Mouse (Mus musculus): Measurements from ENCODE around the gene Arhgef15. TPM values are rescaled to one million over a fixed set of nuclear protein-coding genes. Genes with fewer than 3 reads are reported as not detected.

The Arhgef15 gene
- polyA plus RNA-seq, 1 experiment: not detected

DNA sequence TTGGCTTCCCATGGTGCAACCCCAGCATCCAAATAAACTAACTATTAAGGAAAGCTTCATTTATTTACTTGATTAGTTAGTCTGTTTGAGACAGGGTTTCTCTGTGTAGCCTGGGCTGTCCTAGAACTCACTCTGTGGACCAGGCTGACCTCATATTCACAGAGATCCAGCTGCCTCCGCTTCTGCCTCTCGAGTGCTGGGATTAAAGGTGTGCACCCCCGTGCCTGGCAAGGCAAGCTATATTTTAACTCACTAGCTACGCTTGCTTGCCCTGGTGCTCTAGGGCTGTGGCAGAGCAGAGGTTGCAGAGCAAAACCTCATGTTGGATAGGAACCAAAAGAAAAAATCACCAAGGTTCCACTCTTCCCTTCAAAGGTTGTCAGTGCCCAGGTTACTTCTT lies 16.8 kb downstream of the Arhgef15 start:
- no peak for TF ChIP-seq GATA1 (IDR thresholded peaks at IDR 0.05; ENCODE audit: low read length)

DNA sequence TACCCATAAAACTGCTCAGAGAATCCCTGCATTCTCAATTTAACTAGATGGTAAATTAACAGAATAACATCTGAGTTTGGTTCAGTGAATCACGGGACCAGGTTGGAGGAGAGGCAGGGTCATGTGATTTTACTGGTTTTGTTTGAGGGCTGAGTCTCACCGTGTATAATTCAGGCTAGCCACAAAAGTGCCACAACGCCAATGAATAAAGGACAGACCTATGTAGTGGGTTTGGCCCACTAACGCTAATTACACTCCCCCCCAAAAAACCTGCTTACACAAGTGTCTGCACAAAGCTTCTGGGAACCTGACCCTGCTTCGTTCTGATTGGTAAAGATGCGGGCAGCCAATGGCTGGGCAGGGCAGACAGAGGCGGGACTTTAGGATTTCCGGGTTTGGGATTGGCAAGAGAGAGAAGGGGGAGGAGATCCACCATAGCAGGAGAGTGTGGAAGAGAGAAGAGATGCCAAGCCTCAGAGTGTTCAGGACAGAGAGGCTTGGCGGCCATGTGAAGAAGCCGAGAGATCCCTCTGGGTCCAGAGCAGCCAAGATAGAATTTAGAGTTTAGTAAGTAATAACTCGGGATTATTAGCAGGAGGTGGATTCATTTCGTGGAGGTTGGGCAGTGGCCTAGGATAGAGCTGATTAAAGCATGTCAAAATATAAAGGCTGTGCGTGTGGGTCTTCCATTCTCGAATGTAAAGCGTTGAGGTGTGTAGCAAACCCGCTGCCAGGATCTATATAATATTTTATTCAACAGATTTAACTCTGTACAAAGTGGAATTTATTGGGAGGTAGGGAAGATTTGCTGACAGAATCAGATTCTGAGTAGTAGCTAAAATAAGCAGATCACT lies 17.6 kb downstream of the Arhgef15 start:
- no peak for TF ChIP-seq GATA1 (IDR thresholded peaks at IDR 0.05; ENCODE audit: low read length)

DNA sequence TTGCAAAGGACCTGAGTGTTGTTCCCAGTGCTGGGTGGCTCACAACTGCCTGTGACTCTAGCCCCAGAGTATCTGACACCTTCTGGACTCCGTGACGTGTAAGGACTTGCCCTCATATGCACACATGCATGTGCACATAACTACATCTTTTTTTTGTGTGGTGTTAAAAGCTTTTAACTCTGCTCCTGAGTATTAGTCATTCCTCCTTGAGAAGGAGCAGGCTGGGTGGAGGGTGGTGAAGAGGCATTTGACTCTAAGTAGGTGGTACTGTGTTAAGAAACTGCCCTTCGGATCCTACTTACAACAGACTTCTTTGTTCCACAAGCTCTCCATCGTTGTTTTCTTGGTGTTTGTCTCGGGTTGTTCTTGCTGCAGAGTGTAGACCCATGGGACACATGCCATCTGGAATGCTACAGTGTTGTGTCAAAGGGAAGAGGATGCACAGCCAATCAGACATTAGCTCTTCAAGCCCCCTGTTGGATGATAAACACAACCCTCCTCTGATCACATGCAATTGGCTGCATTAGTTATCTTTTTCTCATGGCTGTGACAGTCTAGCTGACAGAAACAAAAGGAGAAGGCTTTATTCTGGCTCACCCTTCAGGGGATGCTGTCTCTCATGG lies 23.3 kb downstream of the Arhgef15 start:
- TF ChIP-seq GATA1 (IDR thresholded peaks at IDR 0.05; ENCODE audit: low read length): no peak

DNA sequence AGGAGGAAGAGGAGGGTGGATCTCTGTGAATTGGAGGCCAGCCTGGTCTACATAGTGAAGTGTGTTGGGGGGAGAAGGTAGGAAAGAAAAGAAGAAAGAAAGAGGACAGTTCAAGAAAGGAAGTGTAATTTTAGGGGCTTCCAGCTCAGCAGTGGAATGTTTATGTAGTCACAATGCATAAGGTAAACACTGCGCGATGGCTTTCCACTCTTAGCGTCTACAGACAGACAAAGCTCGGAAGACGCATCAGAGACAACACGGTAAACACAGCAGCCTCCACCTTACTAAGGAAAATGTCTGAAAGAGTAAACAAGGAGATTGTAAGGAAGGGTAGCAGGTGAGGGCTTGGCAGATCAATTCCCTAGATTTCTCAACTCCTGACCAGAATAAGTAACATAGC lies 27.3 kb downstream of the Arhgef15 start:
- TF ChIP-seq GATA1 (IDR thresholded peaks at IDR 0.05; ENCODE audit: low read length): no peak

DNA sequence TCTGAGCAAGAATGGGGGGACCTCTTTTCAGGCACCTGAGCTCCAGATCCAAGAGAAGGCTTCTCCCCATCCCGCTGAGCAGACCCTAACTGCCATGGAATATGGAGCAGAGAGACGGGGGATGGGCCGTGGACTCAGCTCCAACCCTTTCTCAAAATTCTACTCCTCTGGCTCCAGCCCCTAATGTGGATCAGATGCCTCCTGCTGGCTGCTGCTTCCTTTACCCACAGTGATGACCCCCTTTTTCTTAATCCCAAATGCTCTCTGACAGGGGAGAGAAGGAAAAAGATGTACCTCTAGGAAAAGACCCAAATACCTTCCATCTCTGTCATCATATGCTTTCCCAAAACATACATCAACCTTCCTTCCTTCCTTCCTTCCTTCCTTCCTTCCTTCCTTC lies 30.3 kb downstream of the Arhgef15 start, which contains the start of gene Odf4:
Gene Odf4, minus strand, starts transcription at position 101 of the 400 bp plus-strand sequence.
- TF ChIP-seq GATA1 (IDR thresholded peaks at IDR 0.05; ENCODE audit: low read length): no peak

DNA sequence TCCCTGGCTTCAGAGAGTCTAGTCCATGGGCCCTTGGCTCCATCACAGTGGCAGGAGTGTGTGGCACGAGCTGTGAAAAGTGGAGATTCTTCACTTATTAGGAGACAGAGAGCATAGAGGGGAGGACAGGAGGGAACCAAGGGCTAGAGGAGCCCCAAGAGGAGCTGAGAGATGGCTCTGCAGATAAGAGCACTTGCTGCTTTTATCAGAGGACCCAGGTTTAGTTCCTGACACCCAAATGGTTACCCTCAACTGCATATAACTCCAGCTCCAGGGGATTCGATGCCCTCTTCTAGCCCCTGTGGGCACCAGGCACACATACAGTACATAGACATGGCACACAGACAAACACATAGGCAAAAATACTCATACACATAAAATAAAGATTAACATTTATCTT lies 32.5 kb downstream of the Arhgef15 start:
- no peak for TF ChIP-seq GATA1 (IDR thresholded peaks at IDR 0.05; ENCODE audit: low read length)

DNA sequence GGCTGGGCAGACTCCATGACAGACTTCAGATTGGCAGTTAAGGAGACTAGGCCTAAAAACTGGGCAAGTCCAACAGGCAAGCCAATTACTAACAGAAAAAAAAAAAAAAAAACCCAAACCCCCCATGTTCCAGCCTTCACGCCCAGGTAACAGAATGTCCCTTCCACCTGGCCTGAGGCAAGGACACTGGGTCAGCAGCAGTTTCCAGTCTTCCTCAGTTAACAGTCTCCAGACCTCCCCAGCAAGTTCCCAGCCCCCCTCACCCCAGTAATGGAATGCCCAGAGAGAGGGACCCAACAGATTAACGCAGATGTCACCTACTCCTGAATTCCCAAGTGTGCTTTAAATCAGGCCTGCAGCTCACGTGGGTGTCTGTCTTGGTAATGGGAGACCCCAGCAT lies 34.1 kb downstream of the Arhgef15 start:
- no peak for TF ChIP-seq GATA1 (IDR thresholded peaks at IDR 0.05; ENCODE audit: low read length)

DNA sequence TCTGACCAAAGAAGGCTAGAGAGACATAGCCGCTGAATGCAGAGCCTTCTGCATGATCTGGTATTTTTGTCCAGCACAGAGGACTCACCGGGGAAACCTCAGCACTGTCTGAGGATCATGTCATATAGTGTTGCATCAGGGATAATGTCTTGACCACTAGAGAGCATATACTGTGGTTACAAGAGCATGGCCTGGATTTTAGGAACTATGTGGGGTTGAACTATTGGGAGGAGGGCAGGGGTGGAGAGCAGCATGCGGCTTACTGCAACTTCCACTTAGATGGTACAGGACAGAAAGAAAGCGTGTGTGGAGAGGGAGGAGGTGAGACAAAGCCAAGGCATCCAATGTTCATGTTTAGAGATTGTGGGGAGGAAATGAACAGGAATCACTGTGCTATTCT lies 42.7 kb downstream of the Arhgef15 start:
- TF ChIP-seq GATA1 (IDR thresholded peaks at IDR 0.05; ENCODE audit: low read length): no peak

DNA sequence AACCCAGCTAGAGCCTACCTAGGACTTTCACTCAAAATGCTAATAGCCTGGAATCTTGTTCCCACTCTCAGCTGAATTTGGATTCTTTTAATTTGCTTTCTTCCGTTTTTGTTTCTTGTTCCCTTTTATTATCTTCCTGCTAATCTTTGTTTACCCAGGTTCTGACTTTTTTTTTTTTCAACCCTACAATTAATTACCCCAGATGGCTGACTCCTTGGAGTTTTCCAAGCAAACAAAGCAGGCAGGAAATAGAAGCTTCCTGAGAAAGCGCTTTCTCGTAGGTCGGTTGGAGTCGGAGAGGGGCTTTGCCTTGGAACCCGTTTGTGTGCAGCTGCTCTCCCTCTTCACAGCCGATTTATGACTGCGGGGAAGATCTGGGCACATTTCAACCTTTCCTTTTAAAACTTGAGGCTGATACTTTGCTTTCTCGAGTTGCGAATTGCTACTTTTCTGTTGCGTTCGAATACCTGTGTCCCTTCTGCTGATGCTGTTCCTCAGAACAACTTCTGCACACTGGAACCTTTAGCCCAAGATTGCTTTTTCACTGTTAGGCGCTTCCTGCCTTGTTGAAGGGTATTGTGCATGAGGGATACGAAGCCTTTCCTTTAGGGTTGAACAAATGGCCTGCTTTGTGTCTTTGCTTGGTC lies 45.6 kb downstream of the Arhgef15 start:
- no peak for TF ChIP-seq GATA1 (IDR thresholded peaks at IDR 0.05; ENCODE audit: low read length)

DNA sequence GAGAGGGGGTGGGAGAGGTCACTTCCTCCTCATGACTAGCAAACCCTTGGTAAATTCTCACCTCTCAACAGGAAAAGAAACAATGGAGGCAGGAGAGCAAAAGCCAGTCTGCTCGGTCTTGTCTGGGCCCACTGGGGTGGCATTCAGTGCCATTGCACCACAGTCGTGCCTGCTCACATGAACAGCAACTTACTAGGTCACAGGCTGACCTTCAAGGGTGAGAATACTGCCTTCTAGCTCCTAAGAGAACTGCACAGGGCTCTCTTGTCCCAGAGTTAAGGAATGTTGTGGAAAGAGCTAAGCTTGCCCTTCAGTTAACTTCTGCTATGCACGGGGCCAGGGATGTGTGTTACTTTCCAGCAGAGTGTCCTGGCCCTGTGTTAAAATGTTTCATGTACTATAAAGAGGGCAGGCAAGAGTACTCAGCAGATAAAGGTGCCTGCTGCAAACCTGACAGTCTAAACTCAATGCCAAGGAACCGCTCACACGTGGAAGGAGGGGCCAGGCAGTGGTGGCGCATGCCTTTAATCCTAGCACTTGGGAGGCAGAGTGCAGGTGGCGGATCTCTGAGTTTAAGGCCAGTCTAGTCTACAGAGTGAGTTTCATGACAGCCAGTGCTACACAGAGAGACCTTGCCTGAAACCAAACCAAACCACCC lies 48.3 kb downstream of the Arhgef15 start:
- TF ChIP-seq GATA1 (IDR thresholded peaks at IDR 0.05; ENCODE audit: low read length): no peak

DNA sequence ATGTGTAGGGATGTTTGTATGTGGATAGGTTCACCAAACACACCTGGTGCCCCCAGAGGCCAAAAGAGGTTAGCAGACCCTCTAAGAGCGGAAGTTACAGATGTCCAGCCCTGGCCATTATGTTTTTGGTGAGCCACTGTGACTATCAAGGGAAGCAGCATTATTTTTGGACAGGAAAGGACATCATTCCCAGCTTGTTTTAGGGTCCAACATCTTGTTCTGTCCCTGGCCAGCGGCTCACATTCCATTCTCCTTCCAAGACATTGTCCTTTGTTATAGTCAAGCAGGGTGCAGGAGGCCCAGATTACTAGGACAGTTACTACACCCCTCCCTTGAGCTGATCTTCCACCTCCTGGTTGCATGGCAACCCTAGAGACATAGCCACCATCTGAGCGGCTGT lies 50.0 kb downstream of the Arhgef15 start:
- no peak for TF ChIP-seq GATA1 (IDR thresholded peaks at IDR 0.05; ENCODE audit: low read length)

DNA sequence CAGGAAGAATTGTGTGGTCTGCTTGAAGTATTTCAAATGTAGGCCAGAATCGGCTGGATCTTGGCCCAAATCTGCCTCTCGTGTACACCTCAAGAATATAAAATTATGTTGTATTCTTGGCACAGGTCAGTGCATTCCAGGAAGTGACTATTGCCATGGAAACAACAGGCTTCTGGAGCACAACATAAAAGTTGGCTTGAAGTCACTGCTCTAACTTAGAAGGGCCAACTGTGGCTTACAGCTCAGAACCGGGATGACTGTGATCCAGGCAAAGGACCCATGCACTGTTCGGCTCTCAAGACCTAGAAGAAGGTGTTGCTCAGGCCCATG lies 50.9 kb downstream of the Arhgef15 start:
- no peak for TF ChIP-seq GATA1 (IDR thresholded peaks at IDR 0.05; ENCODE audit: low read length)

DNA sequence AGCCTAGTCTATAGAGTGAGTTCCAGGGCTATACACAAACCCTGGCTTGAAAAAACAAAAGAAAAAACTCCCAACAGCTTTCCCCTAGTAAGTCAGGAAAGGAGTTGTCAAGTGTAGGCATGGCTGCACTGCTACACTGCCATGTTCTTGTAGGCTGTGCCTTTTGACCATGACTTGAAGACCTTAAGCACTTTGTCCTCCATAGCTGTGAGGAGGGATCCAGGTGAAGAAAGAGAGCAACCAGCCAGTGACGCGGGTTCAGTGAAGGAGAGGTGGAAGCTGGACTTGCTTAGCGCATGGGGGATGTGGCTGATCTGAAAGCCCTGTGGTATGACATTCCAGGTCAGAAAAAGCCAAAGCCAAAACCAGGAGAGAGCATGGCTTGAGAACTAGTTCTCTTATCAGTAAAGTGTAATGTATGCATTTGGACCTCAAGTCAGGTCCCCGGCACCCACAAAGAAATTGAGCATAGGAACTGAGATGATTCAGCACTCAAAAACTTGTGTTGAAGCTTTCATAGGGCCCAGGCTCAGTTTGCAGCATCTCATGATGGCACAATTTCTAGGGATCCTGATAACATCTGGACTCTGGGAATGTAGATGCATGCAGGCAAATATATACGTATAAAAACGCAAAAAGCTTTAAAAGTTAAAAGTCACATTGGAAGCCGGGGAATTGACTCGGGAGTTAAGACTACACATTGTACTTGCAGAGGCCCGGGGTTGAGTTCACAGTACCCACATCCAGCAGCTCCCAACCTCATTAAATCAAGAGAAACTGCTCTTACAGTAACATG lies 51.4 kb downstream of the Arhgef15 start:
- TF ChIP-seq GATA1 (IDR thresholded peaks at IDR 0.05; ENCODE audit: low read length): no peak

DNA sequence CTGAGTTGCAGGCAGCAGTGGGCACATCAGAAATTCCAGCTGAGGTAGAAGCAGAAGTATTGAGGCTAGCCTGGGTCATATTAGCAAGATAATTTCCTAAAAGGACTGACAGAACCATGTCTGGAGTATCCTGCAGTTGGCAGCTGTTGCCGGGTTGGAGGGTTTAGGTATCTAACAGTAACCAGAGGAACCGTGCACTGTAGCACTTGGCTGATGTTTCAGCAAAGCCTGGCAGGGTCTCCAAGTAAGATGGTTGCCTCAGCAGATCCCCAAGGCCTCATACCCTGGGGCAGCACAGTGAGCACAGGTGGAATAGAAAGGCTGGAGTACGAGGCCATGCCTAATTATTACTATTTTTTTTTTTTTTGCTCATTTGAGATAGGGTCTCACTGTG lies 52.1 kb downstream of the Arhgef15 start:
- no peak for TF ChIP-seq GATA1 (IDR thresholded peaks at IDR 0.05; ENCODE audit: low read length)
